13 mouse cellular contexts compared by ENCODE assay signal in genomic region chr13:16835111-16835510, GRCm38 (mm10).
DNase-seq lines count a peak whose midpoint lies in the region.
"Had no signal": no experiment of that assay in that cellular context is flagged by ENCODE, and none has a peak within 500 bp of the region (broad histone marks: within the 10 kb centered on the region; RNA-seq: fewer than 3 reads in every experiment).

No protein-coding gene starts in this region.

- peak; percentile 5 to 41 for DNase-seq in cerebellum, postnatal 14 days
- no peak for DNase-seq in cerebellum, adult 11 months
- DNase-seq in kidney, postnatal 10 days, result peak; percentile 5
- DNase-seq in kidney, adult 18-20 months, result no peak
- peak; percentile 49 for DNase-seq in NIH3T3 (ENCODE audit: low read depth)
- no peak for DNase-seq in spleen, adult 18-20 months
- no peak for DNase-seq in gastrocnemius, adult 8-10 months (ENCODE audit: low spot score in 2 of 2)
- DNase-seq: adrenal gland, postnatal 14 days; embryo, embryonic 11 days; gastrocnemius, postnatal 10 days; heart, adult 2 months; heart, postnatal 14 days; kidney, adult 11 months had no signal

Comparison
In these comparisons a context has a peak if more than half of its experiments do, and no peak if none do; other contexts are left out.
1. DNase-seq: peak in cerebellum, postnatal 14 days (2 of 2), kidney, postnatal 10 days (single experiment) and NIH3T3 (single experiment); none in cerebellum, adult 11 months (single experiment), kidney, adult 18-20 months (single experiment), spleen, adult 18-20 months (0 of 2) and gastrocnemius, adult 8-10 months (0 of 2).